Mouse (Mus musculus) MEL (cell line): ENCODE measurements around the gene Kirrel3. TPM values are rescaled to one million over a fixed set of nuclear protein-coding genes. Genes with fewer than 3 reads are reported as not detected.

Experiments
- DNase-seq: peaks from one replicate; pipeline ENCODE4 v3.0.0; 2011; ENCODE audit warnings: low read depth, low spot score
- H3K27ac ChIP-seq: 2 replicates; pipeline ENCODE4 v1.5.1; 2012; ENCODE audit warnings: low read depth, mild to moderate bottlenecking, control low read depth, low read length, moderate library complexity; ENCODE audit not compliant: control insufficient read depth
- H3K27me3 ChIP-seq, 2 experiments: fragments of 150-350 bp in 1 of 2; sonication (generic) in 1 of 2; 2 replicates each; pipeline ENCODE4 v1.6.1; 2012; ENCODE audit warnings: low read length in 2 of 2, mild to moderate bottlenecking in 2 of 2, improper control_type of control experiment in 1 of 2, moderate library complexity in 1 of 2; ENCODE audit not compliant: insufficient read depth in 2 of 2, control insufficient read depth in 1 of 2
- H3K36me3 ChIP-seq, 2 experiments: 2 replicates each; pipeline ENCODE4 v1.6.1; 2012 to 2014; ENCODE audit warnings: low read length in 2 of 2, improper control_type of control experiment in 1 of 2, inconsistent platforms in 1 of 2, mild to moderate bottlenecking in 1 of 2; ENCODE audit not compliant: insufficient read depth in 2 of 2, control insufficient read depth in 1 of 2
- H3K4me1 ChIP-seq, 2 experiments: fragments of 150-350 bp in 1 of 2; sonication (generic) in 1 of 2; 2 replicates each; pipeline ENCODE4 v1.6.1; 2012; ENCODE audit warnings: low read length in 2 of 2, improper control_type of control experiment in 1 of 2, mild to moderate bottlenecking in 1 of 2; ENCODE audit not compliant: insufficient read depth in 2 of 2, control insufficient read depth in 1 of 2
- H3K4me3 ChIP-seq, 2 experiments: fragments of 150-350 bp in 1 of 2; sonication (generic) in 1 of 2; 2 replicates each; pipeline ENCODE4 v1.5.1; 2012; ENCODE audit warnings: low read depth in 2 of 2, low read length in 2 of 2, mild to moderate bottlenecking in 2 of 2, moderate library complexity in 2 of 2, control low read depth in 1 of 2, improper control_type of control experiment in 1 of 2; ENCODE audit not compliant: control insufficient read depth in 1 of 2, insufficient read depth in 1 of 2
- H3K79me2 ChIP-seq: 2 replicates; pipeline ENCODE4 v1.6.1; 2012; ENCODE audit warnings: mild to moderate bottlenecking, low read length, moderate library complexity; ENCODE audit not compliant: control insufficient read depth, poor library complexity, insufficient read depth
- H3K9ac ChIP-seq: 2 replicates; pipeline ENCODE4 v1.6.1; 2012; ENCODE audit warnings: low read depth, mild to moderate bottlenecking, control low read depth, low read length, moderate library complexity; ENCODE audit not compliant: control insufficient read depth, poor library complexity, severe bottlenecking
- H3K9me3 ChIP-seq: fragments of 150-350 bp; sonication (generic); replicated peaks from 2 replicates; pipeline ENCODE4 v1.6.1; 2012; ENCODE audit warnings: mild to moderate bottlenecking, low read length, improper control_type of control experiment, moderate library complexity; ENCODE audit not compliant: insufficient read depth
- BHLHE40 ChIP-seq: IDR thresholded peaks from 2 replicates; pipeline ENCODE4 v1.6.1; 2012; ENCODE audit warnings: low read depth, mild to moderate bottlenecking, inconsistent platforms, low read length, improper control_type of control experiment, borderline replicate concordance
- CHD1 ChIP-seq: IDR thresholded peaks from 2 replicates; pipeline ENCODE4 v1.6.1; 2012; ENCODE audit warnings: low read depth, mild to moderate bottlenecking, inconsistent platforms, low read length, improper control_type of control experiment
- CHD2 ChIP-seq: IDR thresholded peaks from 2 replicates; pipeline ENCODE4 v1.6.1; 2011; ENCODE audit warnings: low read length, improper control_type of control experiment
- CTCF ChIP-seq, 3 experiments: IDR thresholded peaks in 2 of 3; conservative IDR thresholded peaks in 1 of 3; 2 replicates each; pipeline ENCODE4 v1.5.1; 2011 to 2012; ENCODE audit warnings: low read length in 3 of 3, low read depth in 2 of 3, mild to moderate bottlenecking in 2 of 3, improper control_type of control experiment in 1 of 3, inconsistent platforms in 1 of 3, mixed read lengths in 1 of 3, moderate library complexity in 1 of 3; ENCODE audit not compliant: control insufficient read depth in 1 of 3, insufficient read depth in 1 of 3, poor library complexity in 1 of 3, severe bottlenecking in 1 of 3
- E2F4 ChIP-seq: IDR thresholded peaks from 2 replicates; pipeline ENCODE4 v1.6.1; 2011; ENCODE audit warnings: low read depth, low read length, improper control_type of control experiment, borderline replicate concordance
- ETS1 ChIP-seq: IDR thresholded peaks from 2 replicates; pipeline ENCODE4 v1.6.1; 2012; ENCODE audit warnings: low read depth, mild to moderate bottlenecking, inconsistent platforms, low read length, improper control_type of control experiment, moderate library complexity
- KAT2A ChIP-seq: conservative IDR thresholded peaks from 2 replicates; pipeline ENCODE4 v1.6.1; 2012; ENCODE audit warnings: low read depth, low read length, improper control_type of control experiment, inconsistent platforms
- MAFK ChIP-seq: IDR thresholded peaks from 2 replicates; pipeline ENCODE4 v1.6.1; 2011; ENCODE audit warnings: low read depth, mild to moderate bottlenecking, low read length, improper control_type of control experiment, borderline replicate concordance
- MAX ChIP-seq: IDR thresholded peaks from 2 replicates; pipeline ENCODE4 v1.6.1; 2011; ENCODE audit warnings: low read length, improper control_type of control experiment
- MAZ ChIP-seq: IDR thresholded peaks from 2 replicates; pipeline ENCODE4 v1.6.1; 2012; ENCODE audit warnings: low read depth, mild to moderate bottlenecking, inconsistent platforms, low read length, improper control_type of control experiment
- MEF2A ChIP-seq: IDR thresholded peaks from 2 replicates; pipeline ENCODE4 v1.6.1; 2014; ENCODE audit warnings: low read depth, mild to moderate bottlenecking, inconsistent platforms, low read length, improper control_type of control experiment; ENCODE audit not compliant: poor library complexity, insufficient replicate concordance, severe bottlenecking; ENCODE audit errors: extremely low read depth
- MYB ChIP-seq: IDR thresholded peaks from 2 replicates; pipeline ENCODE4 v1.6.1; 2011; ENCODE audit warnings: mild to moderate bottlenecking, low read depth, low read length, improper control_type of control experiment
- NRF1 ChIP-seq: IDR thresholded peaks from 2 replicates; pipeline ENCODE4 v1.6.1; 2014; ENCODE audit warnings: low read depth, mild to moderate bottlenecking, inconsistent platforms, low read length, improper control_type of control experiment, moderate library complexity; ENCODE audit not compliant: poor library complexity, insufficient read depth, severe bottlenecking
- POLR2A ChIP-seq, 2 experiments: IDR thresholded peaks; 2 replicates each; pipeline ENCODE4 v1.6.1; 2011 to 2012; ENCODE audit warnings: low read length in 2 of 2, mild to moderate bottlenecking in 2 of 2, control low read depth in 1 of 2, improper control_type of control experiment in 1 of 2, low read depth in 1 of 2, moderate library complexity in 1 of 2; ENCODE audit not compliant: control insufficient read depth in 1 of 2, insufficient read depth in 1 of 2, poor library complexity in 1 of 2
- POLR2AphosphoS2 ChIP-seq: IDR thresholded peaks from 2 replicates; pipeline ENCODE4 v1.6.1; 2011; ENCODE audit warnings: low read length, improper control_type of control experiment
- POLR2AphosphoS5 ChIP-seq: IDR thresholded peaks from 2 replicates; pipeline ENCODE4 v1.6.1; 2012; ENCODE audit warnings: low read depth, borderline replicate concordance, mild to moderate bottlenecking, inconsistent platforms, low read length, moderate library complexity, mixed read lengths
- RAD21 ChIP-seq: IDR thresholded peaks from 2 replicates; pipeline ENCODE4 v1.6.1; 2011; ENCODE audit warnings: mild to moderate bottlenecking, low read depth, low read length, improper control_type of control experiment
- RCOR1 ChIP-seq: IDR thresholded peaks from 2 replicates; pipeline ENCODE4 v1.6.1; 2012; ENCODE audit warnings: low read depth, mild to moderate bottlenecking, inconsistent platforms, low read length, improper control_type of control experiment
- SMC3 ChIP-seq: IDR thresholded peaks from 2 replicates; pipeline ENCODE4 v1.6.1; 2011; ENCODE audit warnings: low read depth, low read length, improper control_type of control experiment
- TBP ChIP-seq: IDR thresholded peaks from 2 replicates; pipeline ENCODE4 v1.8.0; 2011; ENCODE audit warnings: low read depth, low read length, improper control_type of control experiment
- UBTF ChIP-seq: IDR thresholded peaks from 2 replicates; pipeline ENCODE4 v1.6.1; 2012; ENCODE audit warnings: low read depth, mild to moderate bottlenecking, inconsistent platforms, low read length, improper control_type of control experiment, moderate library complexity, borderline replicate concordance; ENCODE audit not compliant: insufficient read depth
- USF1 ChIP-seq: IDR thresholded peaks from 2 replicates; pipeline ENCODE4 v1.6.1; 2014; ENCODE audit warnings: low read depth, mild to moderate bottlenecking, inconsistent platforms, low read length, improper control_type of control experiment, moderate library complexity
- USF2 ChIP-seq, 2 experiments: IDR thresholded peaks; 2 replicates each; pipeline ENCODE4 v1.6.1; 2011 to 2012; ENCODE audit warnings: improper control_type of control experiment in 2 of 2, low read length in 2 of 2, borderline replicate concordance in 1 of 2, inconsistent platforms in 1 of 2, low read depth in 1 of 2, mild to moderate bottlenecking in 1 of 2; ENCODE audit not compliant: insufficient read depth in 1 of 2
- ZC3H11A ChIP-seq: IDR thresholded peaks from 2 replicates; pipeline ENCODE4 v1.6.1; 2012; ENCODE audit warnings: low read depth, mild to moderate bottlenecking, inconsistent platforms, low read length, improper control_type of control experiment
- ZMIZ1 ChIP-seq: IDR thresholded peaks from 2 replicates; pipeline ENCODE4 v1.6.1; 2012; ENCODE audit warnings: low read depth, mild to moderate bottlenecking, inconsistent platforms, low read length, improper control_type of control experiment, moderate library complexity
- ZNF384 ChIP-seq: IDR thresholded peaks from 2 replicates; pipeline ENCODE4 v1.6.1; 2012; ENCODE audit warnings: low read depth, mild to moderate bottlenecking, inconsistent platforms, low read length, improper control_type of control experiment
- polyA plus RNA-seq, 2 experiments: library from polyadenylated mRNA; stranded (reverse) in 1 of 2; unstranded in 1 of 2; fragments of >175 nt in 1 of 2; fragments of >200 nt in 1 of 2; gene quantifications; 2 replicates each; pipeline versions ENCODE4 v1.2.1 to v1.2.4; 2012; ENCODE audit warnings: low replicate concordance in 2 of 2, low read depth in 1 of 2; ENCODE audit not compliant: insufficient read length in 2 of 2, insufficient read depth in 1 of 2, missing spikeins in 1 of 2
- total RNA-seq: library from RNA; depleted of rRNA; stranded (reverse); fragments of 300-350 nt; gene quantifications from 2 replicates; pipeline ENCODE4 v1.2.3, GENCODE M21; 2012

The Kirrel3 gene
- total and polyA plus RNA-seq, 3 experiments, result 0.06 TPM; not detected in 2

DNA sequence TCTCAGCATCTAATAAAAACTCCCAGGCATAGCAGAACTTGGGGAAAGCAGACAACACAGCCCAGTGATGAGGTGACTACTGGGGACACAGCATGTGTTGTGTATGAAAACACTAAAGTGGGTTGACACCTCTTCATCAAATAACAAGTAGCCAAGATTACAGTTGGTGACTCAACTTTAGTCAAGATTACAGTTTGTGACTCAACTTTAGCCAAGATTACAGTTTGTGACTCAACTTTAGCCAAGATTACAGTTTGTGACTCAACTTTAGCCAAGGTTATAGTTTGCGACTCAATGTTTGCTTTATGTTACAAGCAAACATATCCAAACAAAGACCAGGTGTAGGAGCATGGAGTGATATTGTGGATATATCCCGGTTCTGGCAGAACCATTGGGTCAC is 7.2 kb upstream of the Kirrel3 start:
- Histone ChIP-seq H3K27me3 (no peaks in the 10 kb centered on the region), H3K79me2 (no peaks in the 10 kb centered on the region), H3K9ac (no peak overlapping the region), H3K27ac (no peak overlapping the region), H3K4me3 (no peak overlapping the region), H3K9me3 (no peaks in the 10 kb centered on the region), H3K36me3 (no peaks in the 10 kb centered on the region), H3K4me1 (no peaks in the 10 kb centered on the region)
- TF ChIP-seq ETS1, result no peak
- TF ChIP-seq CHD1, result no peak
- TF ChIP-seq E2F4, result no peak
- TF ChIP-seq USF2 (IDR thresholded peaks at IDR 0.05; ENCODE audit: borderline replicate concordance in 1 of 2, insufficient read depth in 1 of 2, low read depth in 1 of 2, low read length in 2 of 2), result no peak
- TF ChIP-seq MAFK, result no peak
- no peak for TF ChIP-seq NRF1
- no peak for TF ChIP-seq TBP
- TF ChIP-seq MEF2A, result no peak
- DNase-seq, result no peak

- H3K9me3 ChIP-seq, result no peaks in the 10 kb centered on the region
- no peak for TF ChIP-seq MAFK
- TF ChIP-seq POLR2A (IDR thresholded peaks at IDR 0.05; ENCODE audit: control insufficient read depth in 1 of 2, insufficient read depth in 1 of 2, low read depth in 1 of 2, low read length in 2 of 2, poor library complexity in 1 of 2), result no peak
- TF ChIP-seq USF1, result no peak
- no peak for TF ChIP-seq POLR2AphosphoS5
- no peak for TF ChIP-seq BHLHE40
- TF ChIP-seq UBTF, result no peak
- TF ChIP-seq ETS1, result no peak
- no peak for TF ChIP-seq CTCF (IDR thresholded peaks at IDR 0.05 in 2 of 3, conservative IDR thresholded peaks at IDR 0.05 in 1 of 3; ENCODE audit: control insufficient read depth in 1 of 3, insufficient read depth in 1 of 3, low read depth in 2 of 3, low read length in 3 of 3, poor library complexity in 1 of 3, severe bottlenecking in 1 of 3)
- TF ChIP-seq MAZ, result no peak
- no peaks in the 10 kb centered on the region for H3K27me3 ChIP-seq
- no peak for DNase-seq
- H3K9ac ChIP-seq, result no peak overlapping the region
- no peaks in the 10 kb centered on the region for H3K79me2 ChIP-seq
- H3K27ac ChIP-seq, result no peak overlapping the region
- no peaks in the 10 kb centered on the region for H3K4me1 ChIP-seq
- H3K4me3 ChIP-seq, result no peak overlapping the region
- no peaks in the 10 kb centered on the region for H3K36me3 ChIP-seq
Observed at GRCm38 (mm10) chr9:34483236-34483635, 2.5 kb upstream of the Kirrel3 start.

DNA sequence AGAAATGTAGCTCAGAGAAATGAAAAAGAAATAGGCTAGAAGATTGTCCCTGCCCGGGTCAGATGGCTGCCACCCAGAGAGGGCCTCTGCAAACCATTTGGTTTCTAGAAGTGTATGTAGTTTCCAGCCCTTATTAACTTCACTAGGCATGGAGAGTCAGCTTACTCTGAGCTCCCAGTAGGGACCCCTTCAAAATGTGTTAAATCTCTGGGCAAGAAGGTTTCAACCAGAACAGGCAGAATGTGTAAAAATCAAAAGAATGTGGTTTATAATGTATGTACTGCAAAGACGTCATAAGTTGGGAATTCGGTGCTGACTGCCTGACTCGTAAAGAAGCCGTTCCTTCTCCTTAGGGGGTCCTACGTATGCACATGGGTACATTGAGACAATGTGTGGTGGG is 1.0 kb upstream of the Kirrel3 start:
- DNase-seq, result no peak
- Histone ChIP-seq H3K79me2 (no peaks in the 10 kb centered on the region), H3K27me3 (no peaks in the 10 kb centered on the region)

More for the DNA sequence above, 1.0 kb upstream of the Kirrel3 start:
- H3K4me1 ChIP-seq, result no peaks in the 10 kb centered on the region
- no peak overlapping the region for H3K9ac ChIP-seq
- TF ChIP-seq MAX, result no peak
- TF ChIP-seq KAT2A, result no peak
- no peak for TF ChIP-seq RAD21
- TF ChIP-seq MEF2A, result no peak
- TF ChIP-seq POLR2AphosphoS2, result no peak
- no peak for TF ChIP-seq NRF1
- TF ChIP-seq RCOR1, result no peak
- no peak for TF ChIP-seq ZC3H11A
- no peak for TF ChIP-seq ZNF384
- TF ChIP-seq SMC3, result no peak
- no peak for TF ChIP-seq CHD2
- no peak for TF ChIP-seq ZMIZ1
- TF ChIP-seq MAZ, result no peak
- no peak for TF ChIP-seq MYB
- no peak for TF ChIP-seq CTCF (IDR thresholded peaks at IDR 0.05 in 2 of 3, conservative IDR thresholded peaks at IDR 0.05 in 1 of 3; ENCODE audit: control insufficient read depth in 1 of 3, insufficient read depth in 1 of 3, low read depth in 2 of 3, low read length in 3 of 3, poor library complexity in 1 of 3, severe bottlenecking in 1 of 3)
- TF ChIP-seq, all 39 proteins: peak for 0
- Histone ChIP-seq H3K4me3 (no peak overlapping the region), H3K27ac (no peak overlapping the region), H3K36me3 (no peaks in the 10 kb centered on the region), H3K9me3 (no peaks in the 10 kb centered on the region)
